Mouse (Mus musculus) 416B (cell line): Measurements from ENCODE around the gene Pax5.

Source experiments
- DNase-seq: peaks from one replicate; pipeline ENCODE4 v3.0.0; 2011; ENCODE audit warnings: low read depth

Pax5 gene

GRCm38 (mm10) chr4:44705967-44706366, 4.3 kb downstream of the Pax5 start:
- DNase-seq = no peak

GRCm38 (mm10) chr4:44705151-44705550, 5.1 kb downstream of the Pax5 start:
- no peak for DNase-seq

DNA sequence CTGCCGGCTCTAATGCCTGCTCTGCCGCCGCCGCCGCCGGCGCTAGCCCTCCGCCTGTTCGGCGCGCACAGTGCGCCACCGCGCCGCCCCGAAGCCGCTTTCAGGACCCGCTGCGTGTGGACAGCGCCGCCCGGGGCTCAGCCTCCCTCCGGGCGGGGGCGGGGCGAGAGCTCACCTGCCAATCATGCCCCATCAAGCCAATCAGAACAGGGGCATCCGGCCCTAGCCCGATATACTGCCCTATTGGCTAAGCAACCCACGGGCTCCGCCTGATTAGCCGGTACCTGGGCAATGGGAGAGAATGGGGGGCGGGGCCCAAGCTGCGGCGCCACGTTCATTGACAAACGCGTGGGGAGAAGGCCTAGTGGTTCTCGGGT, 5.9 kb downstream of the Pax5 start:
- DNase-seq = no peak

DNA sequence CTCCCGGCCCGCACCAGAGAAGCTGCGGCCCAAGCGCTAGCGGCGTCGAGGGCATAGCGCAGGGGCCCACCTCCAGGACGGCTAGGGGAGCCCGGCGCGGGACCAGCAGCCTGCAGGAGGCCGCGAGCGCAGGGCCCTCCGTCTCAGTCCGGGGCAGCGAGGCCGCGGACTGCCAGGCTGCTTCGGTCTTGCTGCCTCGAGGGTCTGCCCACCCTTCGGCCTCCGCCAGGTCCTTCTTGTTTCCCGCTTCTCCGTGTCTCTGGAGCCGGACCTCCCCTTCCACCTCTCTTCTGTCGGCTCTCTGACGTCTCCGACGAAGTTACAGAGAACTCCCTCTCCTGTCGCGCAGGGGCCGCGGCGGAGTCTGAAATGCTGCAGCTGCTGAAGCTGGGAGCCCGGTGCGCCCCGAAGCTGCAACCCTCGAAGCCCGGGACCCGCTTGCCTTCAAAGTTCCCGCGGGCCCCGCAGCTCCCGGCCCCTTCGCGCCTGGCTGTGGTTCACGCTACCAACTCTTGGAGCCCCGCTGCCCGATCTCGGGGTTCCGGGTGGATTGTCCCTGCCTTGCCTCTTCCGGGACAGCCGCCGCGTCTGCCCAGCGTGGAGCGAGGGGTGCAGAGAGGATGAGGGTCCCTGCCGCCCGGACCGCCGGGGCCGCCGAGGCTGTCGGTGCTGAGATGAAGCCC, 6.5 kb downstream of the Pax5 start:
- no peak for DNase-seq

GRCm38 (mm10) chr4:44702891-44703685, 7.2 kb downstream of the Pax5 start:
- no peak for DNase-seq

DNA sequence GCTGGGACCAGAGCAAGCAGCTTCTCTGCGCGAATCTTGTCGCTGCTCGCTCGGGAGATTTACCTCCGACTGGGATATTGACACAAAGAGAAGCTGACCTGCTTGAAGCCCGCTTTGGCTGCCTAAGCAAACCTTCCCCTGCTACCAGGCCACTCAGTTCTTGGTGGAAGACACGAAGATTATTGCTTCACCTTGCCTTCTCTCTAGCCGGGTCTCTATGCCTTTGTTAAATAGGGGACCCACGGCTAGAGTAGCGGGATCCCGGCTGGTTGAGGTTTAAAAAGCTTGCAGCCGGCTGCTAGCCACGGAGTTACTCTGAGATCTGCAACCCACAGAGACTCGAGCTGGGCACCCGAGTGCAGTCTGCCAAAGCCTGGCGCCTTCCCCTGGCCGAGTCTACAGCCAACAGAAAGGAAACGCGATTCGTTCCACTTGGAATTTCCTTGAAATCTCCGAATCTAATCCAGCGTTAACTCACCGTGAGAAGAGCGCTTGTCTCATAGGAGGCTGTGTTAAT, 8.2 kb downstream of the Pax5 start:
- no peak for DNase-seq

- DNase-seq = no peak
Measured at GRCm38 (mm10) chr4:44701513-44701912, 8.8 kb downstream of the Pax5 start.

GRCm38 (mm10) chr4:44696676-44697075, 13.6 kb downstream of the Pax5 start:
- no peak for DNase-seq

GRCm38 (mm10) chr4:44694369-44694768, 15.9 kb downstream of the Pax5 start:
- DNase-seq = no peak

DNA sequence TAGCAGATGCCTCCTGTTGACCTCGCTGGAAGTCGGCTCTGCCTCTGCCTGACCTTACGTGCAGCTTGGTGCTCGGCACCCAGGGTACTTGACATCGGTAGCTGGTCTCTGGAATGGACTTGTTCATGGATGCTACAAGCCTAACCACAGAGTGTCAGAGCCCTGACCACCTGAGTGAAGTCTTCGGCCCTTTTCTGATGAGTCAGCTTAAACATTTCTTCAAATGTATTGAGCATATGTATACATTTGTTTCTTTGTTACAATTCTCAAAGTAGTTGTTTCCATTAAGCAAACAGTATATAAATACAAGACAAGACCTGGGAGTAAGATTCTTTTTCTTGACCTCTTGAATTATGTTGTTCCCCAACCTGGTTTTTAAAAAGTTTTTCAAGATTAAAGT, 24.7 kb downstream of the Pax5 start:
- no peak for DNase-seq

GRCm38 (mm10) chr4:44680242-44680897, 29.9 kb downstream of the Pax5 start:
- no peak for DNase-seq

DNA sequence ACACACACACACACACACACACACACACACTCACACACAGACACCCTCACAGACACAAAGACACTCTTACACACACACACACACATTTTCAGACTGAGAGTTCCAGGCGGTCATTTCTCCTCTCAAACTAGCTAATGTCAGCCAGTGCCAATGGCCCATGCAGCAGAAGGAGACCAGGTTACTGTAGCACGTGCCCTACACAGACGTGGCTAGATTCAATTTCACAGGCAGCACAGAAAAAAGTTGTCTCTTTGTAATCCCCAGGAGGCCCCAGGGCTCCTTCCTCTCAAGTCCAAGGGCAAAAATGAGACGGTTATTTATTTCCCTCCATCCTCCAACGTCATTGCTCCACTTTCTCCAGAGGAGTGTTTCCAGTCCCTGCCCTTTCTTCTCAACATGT, 31.6 kb downstream of the Pax5 start:
- DNase-seq = no peak

DNA sequence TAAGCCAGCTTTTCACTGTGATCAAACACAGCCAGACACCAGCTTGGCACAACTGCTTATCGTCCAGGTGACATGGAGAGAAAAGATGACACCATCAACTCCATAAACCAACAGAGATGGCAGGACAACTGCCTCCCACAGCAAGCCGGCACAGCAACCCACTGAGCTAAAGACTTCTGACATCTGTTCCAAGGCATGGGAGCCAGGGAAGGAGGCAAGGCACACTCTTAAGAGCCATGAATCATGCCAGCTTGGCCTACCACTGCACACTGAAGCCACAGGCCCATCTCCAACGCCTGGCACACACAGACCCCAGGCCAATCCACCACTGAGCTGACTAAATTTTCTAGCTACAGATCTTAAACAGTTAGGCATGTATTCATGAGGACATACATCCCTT, 32.3 kb downstream of the Pax5 start:
- DNase-seq = no peak

- peak; percentile 57 for DNase-seq
Measured at GRCm38 (mm10) chr4:44674973-44675372, 35.3 kb downstream of the Pax5 start.

GRCm38 (mm10) chr4:44673726-44674125, 36.6 kb downstream of the Pax5 start:
- DNase-seq = no peak

GRCm38 (mm10) chr4:44672216-44672937, 37.9 kb downstream of the Pax5 start:
- DNase-seq = peak; percentile 81

- DNase-seq = no peak
Measured at GRCm38 (mm10) chr4:44671486-44671885, 38.8 kb downstream of the Pax5 start.

DNA sequence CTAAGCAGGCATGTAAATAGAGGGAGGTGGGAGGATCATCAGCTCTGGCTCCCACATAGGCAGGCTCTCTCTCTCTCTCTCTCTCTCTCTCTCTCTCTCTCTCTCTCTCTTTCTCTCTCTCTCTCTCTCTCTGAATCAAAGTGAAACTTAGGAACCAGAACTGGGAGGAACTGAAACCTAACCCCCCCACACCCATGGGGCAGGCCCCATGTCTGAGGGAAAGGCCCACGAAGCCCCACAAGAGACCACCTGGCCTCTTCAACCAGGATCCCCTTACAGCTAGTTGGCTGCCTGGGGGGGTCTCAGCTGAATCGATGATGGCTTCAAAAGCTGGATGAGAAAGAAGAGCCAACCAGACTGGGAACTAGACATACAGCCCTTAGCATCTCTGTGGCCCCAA, 39.3 kb downstream of the Pax5 start:
- no peak for DNase-seq

DNA sequence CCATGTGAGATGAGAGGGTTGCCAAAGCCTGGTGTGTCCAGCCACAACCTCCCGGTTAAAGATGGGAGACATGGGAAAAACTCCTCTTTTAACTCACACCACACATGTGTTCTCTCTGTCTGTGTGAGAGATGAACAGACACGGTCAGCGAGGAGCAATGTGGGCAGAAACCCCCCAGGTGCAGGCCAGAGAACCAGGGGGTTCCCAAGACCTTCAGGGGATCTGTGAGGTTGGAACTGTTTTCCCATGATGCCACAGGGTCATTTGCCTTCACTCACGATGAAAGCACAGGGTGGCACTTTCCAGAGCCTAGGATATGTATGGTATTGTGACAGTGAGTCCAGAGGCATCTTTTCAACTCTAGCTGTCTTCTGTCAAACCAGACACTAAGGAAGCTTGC, 39.9 kb downstream of the Pax5 start:
- DNase-seq = no peak

DNA sequence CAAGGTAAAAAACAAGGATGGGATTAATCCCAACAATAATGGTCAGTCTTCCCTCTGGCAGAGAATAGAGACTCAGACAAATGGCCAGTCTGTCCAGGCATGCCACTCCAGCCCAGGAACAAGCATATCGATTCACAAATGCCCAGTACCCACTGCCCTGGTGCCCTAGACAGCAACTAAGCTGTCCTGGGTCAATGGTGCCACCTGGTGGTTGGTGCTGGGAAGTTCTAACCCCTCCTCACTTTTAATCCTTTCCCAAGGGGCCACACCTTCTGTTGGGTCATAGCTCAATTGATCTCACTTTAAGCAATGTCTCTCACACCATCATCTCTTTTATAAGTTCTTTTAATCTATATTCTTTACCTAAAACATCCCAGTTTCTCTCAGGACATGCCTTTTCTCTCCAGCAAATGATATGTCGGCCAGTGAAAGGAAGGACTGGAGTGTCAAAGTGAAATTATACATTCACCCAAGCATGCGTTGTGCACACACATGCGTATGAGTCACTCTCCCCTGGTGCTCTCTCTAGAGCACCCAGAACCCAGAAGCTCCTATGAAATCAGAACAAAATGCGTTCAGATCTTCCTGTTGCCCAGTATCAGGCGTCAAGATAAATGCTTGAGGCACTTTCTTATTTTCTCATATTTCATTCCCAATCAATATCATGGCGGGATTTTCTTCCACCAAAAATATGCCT, 40.7 kb downstream of the Pax5 start:
- peak; percentile 40 for DNase-seq

GRCm38 (mm10) chr4:44668574-44668973, 41.7 kb downstream of the Pax5 start:
- no peak for DNase-seq

DNA sequence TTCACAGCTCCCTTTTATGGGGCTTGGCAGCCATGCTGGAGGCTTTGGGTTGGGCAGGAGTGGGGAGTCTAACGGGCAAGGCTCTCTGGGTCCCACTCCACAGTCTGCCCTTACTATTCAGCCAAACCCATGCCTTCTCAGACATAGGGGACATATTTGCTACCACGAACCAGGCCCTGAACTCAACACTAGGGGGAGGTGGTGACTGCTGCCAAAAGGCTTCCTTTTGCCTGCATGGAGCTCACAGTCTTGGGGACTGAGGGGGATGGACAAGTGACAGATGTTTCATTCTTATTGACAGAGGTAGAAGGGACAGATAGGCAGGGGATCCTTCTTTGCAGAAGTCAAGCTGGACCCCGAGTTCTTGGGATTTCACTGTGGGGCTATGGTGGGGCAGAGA, 42.1 kb downstream of the Pax5 start:
- peak; percentile 28 for DNase-seq
